ENCODE assay signal across 16 mouse cellular contexts in genomic region chr3:61072330-61072729, GRCm38 (mm10).
DNase-seq lines count a peak whose midpoint lies in the region; ATAC-seq and TF ChIP-seq lines count a peak whose summit lies in the region.
"Had no signal": no experiment of that assay in that cellular context is flagged by ENCODE, and none has a peak within 500 bp of the region (broad histone marks: within the 10 kb centered on the region; RNA-seq: fewer than 3 reads in every experiment).

No protein-coding gene starts in this region.

- no peak overlapping the region for H3K9ac ChIP-seq in heart, adult 2 months (ENCODE audit: low read depth, low read length)
- H3K9ac ChIP-seq in heart, embryonic 12.5 days, result no peak overlapping the region
- H3K9ac ChIP-seq in liver, embryonic 15.5 days, result no peak overlapping the region
- H3K9ac ChIP-seq in kidney, embryonic 14.5 days (ENCODE audit: low read depth, low read length), result no peak overlapping the region
- H3K9ac ChIP-seq: hindbrain, embryonic 12.5 days; midbrain, embryonic 15.5 days had no signal

- H3K4me2 ChIP-seq in heart, embryonic 12.5 days, result no peak overlapping the region
- no peak overlapping the region for H3K4me2 ChIP-seq in liver, embryonic 15.5 days
- no peak overlapping the region for H3K4me2 ChIP-seq in kidney, embryonic 14.5 days (replicated peaks; ENCODE audit: low read depth, low read length)
- H3K4me2 ChIP-seq: hindbrain, embryonic 12.5 days; midbrain, embryonic 15.5 days had no signal

- H3K27ac ChIP-seq in heart, adult 2 months, result peak overlapping the region; percentile 50
- no peak overlapping the region for H3K27ac ChIP-seq in heart, embryonic 12.5 days (ENCODE audit: poor library complexity, severe bottlenecking)
- H3K27ac ChIP-seq in liver, embryonic 15.5 days (replicated peaks), result no peak overlapping the region
- no peak overlapping the region for H3K27ac ChIP-seq in kidney, embryonic 14.5 days (ENCODE audit: low read depth, low read length)
- H3K27ac ChIP-seq: hindbrain, embryonic 12.5 days; kidney, postnatal 0 days; macrophage; midbrain, embryonic 15.5 days had no signal

- WGBS in heart, adult 2 months, result 50% methylated on average over 1 of the region's 1 CpGs
- 79% methylated on average over 1 of the region's 1 CpGs for WGBS in heart, embryonic 12.5 days
- WGBS in liver, embryonic 15.5 days (ENCODE audit: insufficient replicate concordance), result 52% methylated on average over 1 of the region's 1 CpGs
- 88% methylated on average over 1 of the region's 1 CpGs for WGBS in kidney, embryonic 14.5 days

- TF ChIP-seq EP300 in heart, adult 2 months (IDR thresholded peaks at IDR 0.05; ENCODE audit: insufficient read depth, low read depth, low read length), result no peak

- TF ChIP-seq CTCF in heart, adult 2 months (IDR thresholded peaks at IDR 0.05), result no peak

- no peak for DNase-seq in heart, adult 2 months
- peak; percentile 52 for DNase-seq in MEL-GATA-1-ER (ENCODE audit: extremely low read depth, low read depth)
- DNase-seq in urinary bladder, postnatal 4 days (ENCODE audit: low spot score in 2 of 2), result no peak
- no peak for DNase-seq in left cerebral cortex, adult 9 months (ENCODE audit: low spot score in 2 of 2)
- DNase-seq: adrenal gland, adult 8-10 months; cerebellum, adult 9-11 months; right cerebral cortex, postnatal 14 days; thymus, postnatal 4 days had no signal

- H3K9me3 ChIP-seq in heart, embryonic 12.5 days (replicated peaks), result no peaks in the 10 kb centered on the region
- H3K9me3 ChIP-seq in liver, embryonic 15.5 days (replicated peaks), result no peaks in the 10 kb centered on the region
- H3K9me3 ChIP-seq in kidney, embryonic 14.5 days (ENCODE audit: control insufficient read depth, low read length), result no peaks in the 10 kb centered on the region
- H3K9me3 ChIP-seq: hindbrain, embryonic 12.5 days; midbrain, embryonic 15.5 days had no signal

- H3K27me3 ChIP-seq in heart, adult 2 months (ENCODE audit: control insufficient read depth, insufficient read depth, low read length), result no peaks in the 10 kb centered on the region
- H3K27me3 ChIP-seq in heart, embryonic 12.5 days (replicated peaks), result no peaks in the 10 kb centered on the region
- no peaks in the 10 kb centered on the region for H3K27me3 ChIP-seq in liver, embryonic 15.5 days
- H3K27me3 ChIP-seq in kidney, embryonic 14.5 days (ENCODE audit: control insufficient read depth, insufficient read depth, low read length), result no peaks in the 10 kb centered on the region
- H3K27me3 ChIP-seq: hindbrain, embryonic 12.5 days; midbrain, embryonic 15.5 days had no signal

- no peaks in the 10 kb centered on the region for H3K79me2 ChIP-seq in heart, adult 2 months (replicated peaks; ENCODE audit: control insufficient read depth, insufficient read depth, low read length)

- no peaks in the 10 kb centered on the region for H3K4me1 ChIP-seq in heart, adult 2 months (ENCODE audit: control insufficient read depth, insufficient read depth, low read length)
- no peaks in the 10 kb centered on the region for H3K4me1 ChIP-seq in heart, embryonic 12.5 days (replicated peaks)
- H3K4me1 ChIP-seq in liver, embryonic 15.5 days (replicated peaks), result peaks cover 22% of the 10 kb centered on the region
- H3K4me1 ChIP-seq in kidney, embryonic 14.5 days (ENCODE audit: control insufficient read depth, insufficient read depth, low read length), result no peaks in the 10 kb centered on the region
- H3K4me1 ChIP-seq: hindbrain, embryonic 12.5 days; midbrain, embryonic 15.5 days had no signal

- intact Hi-C loops in heart, adult 2 months (cut with DNase I), result no loop called here

- no peak for ATAC-seq in heart, embryonic 12.5 days (ENCODE audit: insufficient number of reproducible peaks, low FRiP score)
- peak; percentile 85 for ATAC-seq in common myeloid progenitor, adult 5-6 weeks (replicated peaks; ENCODE audit: low read depth, poor library complexity, severe bottlenecking)
- peak; percentile 71 for ATAC-seq in liver, embryonic 15.5 days (ENCODE audit: insufficient read depth)
- no peak for ATAC-seq in kidney, embryonic 14.5 days (ENCODE audit: low FRiP score, low TSS enrichment)
- ATAC-seq: midbrain, embryonic 15.5 days had no signal

- no peak for TF ChIP-seq POLR2A in heart, adult 2 months (IDR thresholded peaks at IDR 0.05; ENCODE audit: insufficient read depth, low read depth, low read length)

- H3K36me3 ChIP-seq in heart, adult 2 months (ENCODE audit: control insufficient read depth, insufficient read depth, low read length), result no peaks in the 10 kb centered on the region
- H3K36me3 ChIP-seq in heart, embryonic 12.5 days, result no peaks in the 10 kb centered on the region
- H3K36me3 ChIP-seq in liver, embryonic 15.5 days (replicated peaks), result no peaks in the 10 kb centered on the region
- no peaks in the 10 kb centered on the region for H3K36me3 ChIP-seq in kidney, embryonic 14.5 days (ENCODE audit: control insufficient read depth, insufficient read depth, low read length)
- H3K36me3 ChIP-seq: hindbrain, embryonic 12.5 days; midbrain, embryonic 15.5 days had no signal

- H3K4me3 ChIP-seq in heart, adult 2 months, result no peak overlapping the region
- H3K4me3 ChIP-seq in heart, embryonic 12.5 days, result no peak overlapping the region
- H3K4me3 ChIP-seq in liver, embryonic 15.5 days (replicated peaks), result no peak overlapping the region
- H3K4me3 ChIP-seq in kidney, embryonic 14.5 days (ENCODE audit: low read length), result no peak overlapping the region
- H3K4me3 ChIP-seq: hindbrain, embryonic 12.5 days; midbrain, embryonic 15.5 days had no signal

Comparison
In these comparisons a context has a peak if more than half of its experiments do, and no peak if none do; other contexts are left out.
1. ATAC-seq: peak in common myeloid progenitor, adult 5-6 weeks (single experiment) and liver, embryonic 15.5 days (single experiment); none in heart, embryonic 12.5 days (single experiment) and kidney, embryonic 14.5 days (single experiment).